Mouse (Mus musculus): ENCODE measurements at regions not wholly inside any gene's neighbourhood (a gene's known extent, or its start where the extent isn't known, plus 50 kb on each side); places are given as distances from the start of the nearest gene placed in this dataset.
"Not testable (repeated sequence)": the region's sequence is repeated elsewhere in the genome, so short reads cannot be mapped to it uniquely, and the experiment has no call there.

DNA sequence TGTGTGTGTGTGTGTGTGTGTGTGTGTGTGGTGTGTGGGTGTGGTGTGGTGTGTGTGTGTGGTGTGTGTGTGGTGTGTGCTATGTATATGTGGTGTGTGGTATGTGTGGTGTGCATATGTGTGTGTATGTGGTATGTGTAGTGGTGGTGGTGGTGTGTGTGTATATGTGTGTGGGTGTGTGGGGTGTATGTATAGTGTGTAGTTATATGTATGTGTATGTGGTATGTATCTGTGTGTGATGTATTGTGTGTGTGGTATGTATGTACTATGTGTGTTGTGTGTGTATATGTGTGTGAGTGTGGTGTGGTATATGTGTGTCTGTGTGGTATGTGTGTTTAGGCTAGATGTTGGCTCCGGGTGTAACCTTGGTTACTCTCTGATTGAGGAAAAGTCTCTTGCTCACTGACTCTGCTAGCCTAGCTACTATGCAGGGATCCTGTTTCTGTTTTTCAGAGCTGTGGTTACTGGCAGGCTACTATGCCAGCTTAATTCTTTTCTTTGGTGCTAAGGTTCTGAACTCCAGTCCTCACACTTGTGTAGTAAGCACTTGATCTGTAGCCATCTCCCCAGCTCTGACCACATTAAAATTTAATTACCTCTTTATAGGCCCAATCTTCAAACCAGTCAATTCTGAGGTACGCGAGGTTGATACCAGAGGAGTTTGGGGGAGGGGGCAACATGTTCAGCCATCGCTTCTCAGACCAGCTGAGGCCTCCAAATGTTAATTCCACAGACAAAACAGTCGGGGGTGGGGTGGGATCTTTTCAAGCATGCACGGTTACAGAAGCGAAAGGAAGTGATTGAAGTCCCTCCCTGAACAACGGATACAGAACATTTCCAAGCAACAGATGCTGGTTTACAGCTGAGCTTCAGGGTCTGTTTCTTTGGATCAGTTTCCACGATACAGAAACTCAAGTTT, 126.4 kb upstream of the Camk1g start:
- no peak overlapping the region for H3K27ac ChIP-seq
- no peak overlapping the region for H3K4me3 ChIP-seq
- H3K9me3 ChIP-seq = no peaks in the 10 kb centered on the region
- H3K36me3 ChIP-seq = no peaks in the 10 kb centered on the region
- 48% methylated on average over 9 of the region's 9 CpGs for WGBS
- peaks cover 17% of the 10 kb centered on the region for H3K4me1 ChIP-seq (replicated peaks)
- no peaks in the 10 kb centered on the region for H3K27me3 ChIP-seq (ENCODE audit: insufficient read depth, poor library complexity, severe bottlenecking)
- DNase-seq (ENCODE audit: low spot score) = peak; percentile 16

DNA sequence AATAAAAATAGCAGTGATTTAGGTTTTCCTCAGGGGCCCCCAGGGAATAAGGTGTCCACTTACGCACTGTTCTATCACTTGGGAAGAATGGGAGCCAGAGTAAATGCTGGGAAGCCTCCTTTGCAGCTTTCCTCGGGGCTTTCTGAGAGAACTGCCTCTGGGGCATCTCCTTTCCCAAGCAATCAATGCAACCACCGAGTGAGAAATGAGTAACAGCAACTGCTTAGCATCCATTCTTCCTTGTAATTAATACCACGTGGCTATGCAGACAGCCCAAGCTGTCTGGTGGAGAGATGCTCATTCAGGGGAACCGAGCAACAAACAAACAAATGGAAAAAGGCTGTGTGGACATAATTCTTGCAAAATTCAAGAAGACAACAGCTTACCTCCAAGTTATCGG, 117.9 kb upstream of the Camk1g start:
- H3K27me3 ChIP-seq (ENCODE audit: insufficient read depth, poor library complexity, severe bottlenecking) = no peaks in the 10 kb centered on the region
- WGBS = 58% methylated on average over 6 of the region's 6 CpGs
- H3K9me3 ChIP-seq = no peaks in the 10 kb centered on the region
- H3K4me3 ChIP-seq = no peak overlapping the region
- peaks cover 14% of the 10 kb centered on the region for H3K4me1 ChIP-seq (replicated peaks)
- DNase-seq (ENCODE audit: low spot score) = no peak
- no peak overlapping the region for H3K27ac ChIP-seq
- H3K36me3 ChIP-seq = no peaks in the 10 kb centered on the region

- not testable (repeated sequence) for H3K4me3 ChIP-seq; H3K27ac ChIP-seq; H3K27me3 ChIP-seq (ENCODE audit: insufficient read depth, poor library complexity, severe bottlenecking); H3K36me3 ChIP-seq; H3K9me3 ChIP-seq; DNase-seq (ENCODE audit: low spot score)
- 0% methylated on average over 2 of the region's 2 CpGs for WGBS
- H3K4me1 ChIP-seq (replicated peaks) = peaks cover 14% of the 10 kb centered on the region
Observed at GRCm38 (mm10) chr1:193486668-193487067, 116.6 kb upstream of the Camk1g start.

GRCm38 (mm10) chr1:193484977-193485376, 114.9 kb upstream of the Camk1g start:
- H3K9me3 ChIP-seq = no peaks in the 10 kb centered on the region
- peaks cover 14% of the 10 kb centered on the region for H3K4me1 ChIP-seq (replicated peaks)
- no peaks in the 10 kb centered on the region for H3K36me3 ChIP-seq
- no peaks in the 10 kb centered on the region for H3K27me3 ChIP-seq (ENCODE audit: insufficient read depth, poor library complexity, severe bottlenecking)
- no peak for DNase-seq (ENCODE audit: low spot score)
- no peak overlapping the region for H3K27ac ChIP-seq
- no peak overlapping the region for H3K4me3 ChIP-seq
- WGBS = 88% methylated on average over 11 of the region's 11 CpGs

GRCm38 (mm10) chr1:193477298-193477697, 107.2 kb upstream of the Camk1g start:
- Histone ChIP-seq H3K9me3 (no peaks in the 10 kb centered on the region), H3K4me3 (no peak overlapping the region), H3K27ac (no peak overlapping the region), H3K36me3 (no peaks in the 10 kb centered on the region), H3K27me3 (ENCODE audit: insufficient read depth, poor library complexity, severe bottlenecking) (no peaks in the 10 kb centered on the region), H3K4me1 (replicated peaks) (0 out of 2 replicates have a peak, but pooled peaks cover 5% of the 10 kb centered on the region)
- WGBS = 38% methylated on average over 1 of the region's 1 CpGs
- DNase-seq (ENCODE audit: low spot score) = no peak

DNA sequence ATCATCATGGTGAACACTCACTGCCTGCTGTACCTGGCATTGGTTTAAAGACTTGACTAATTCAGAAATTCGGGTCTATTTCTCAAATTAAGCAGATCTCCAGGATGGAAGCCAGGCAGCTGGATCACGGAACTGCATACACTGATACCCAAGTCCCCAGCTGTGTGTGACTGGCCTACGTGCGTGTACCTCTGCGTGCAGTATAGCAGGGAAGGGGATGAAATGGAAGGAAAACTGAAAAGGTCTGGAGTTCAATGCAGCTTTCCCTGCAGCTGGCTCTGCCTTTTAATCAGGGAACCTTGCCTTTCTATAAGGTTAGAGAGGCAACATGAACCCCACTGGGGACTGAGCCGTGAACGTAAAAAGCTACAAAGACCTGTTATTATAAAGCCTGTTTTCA, 106.7 kb upstream of the Camk1g start:
- Histone ChIP-seq H3K4me3 (no peak overlapping the region), H3K36me3 (no peaks in the 10 kb centered on the region), H3K27me3 (ENCODE audit: insufficient read depth, poor library complexity, severe bottlenecking) (no peaks in the 10 kb centered on the region), H3K4me1 (replicated peaks) (0 out of 2 replicates have a peak, but pooled peaks cover 5% of the 10 kb centered on the region), H3K9me3 (no peaks in the 10 kb centered on the region), H3K27ac (no peak overlapping the region)
- WGBS = 77% methylated on average over 7 of the region's 7 CpGs
- DNase-seq (ENCODE audit: low spot score) = no peak

DNA sequence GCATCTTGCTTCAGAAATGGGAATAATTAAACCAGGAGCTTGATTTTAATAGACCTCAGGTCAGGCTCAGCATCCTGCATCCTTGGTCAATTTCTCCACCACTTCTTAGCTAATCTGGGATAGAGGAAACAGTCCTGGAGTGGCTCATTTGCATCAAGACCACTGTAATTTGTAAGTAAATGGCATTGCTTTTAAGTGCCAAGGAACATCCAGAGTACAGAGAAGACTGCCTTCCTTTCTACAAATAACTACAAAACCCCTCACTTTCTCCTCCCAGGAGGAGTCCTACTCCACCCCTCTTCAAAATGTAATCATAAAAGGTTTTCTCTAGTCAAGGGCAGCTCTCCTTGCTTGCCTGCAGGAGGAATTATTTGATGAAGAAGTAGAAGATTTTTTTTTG, 96.2 kb upstream of the Camk1g start:
- 0 out of 2 replicates have a peak, but pooled peaks cover 4% of the 10 kb centered on the region for H3K9me3 ChIP-seq
- no peak overlapping the region for H3K4me3 ChIP-seq
- H3K27ac ChIP-seq = no peak overlapping the region
- H3K36me3 ChIP-seq = no peaks in the 10 kb centered on the region
- no peak for DNase-seq (ENCODE audit: low spot score)
- H3K27me3 ChIP-seq (ENCODE audit: insufficient read depth, poor library complexity, severe bottlenecking) = no peaks in the 10 kb centered on the region
- H3K4me1 ChIP-seq (replicated peaks) = no peaks in the 10 kb centered on the region

GRCm38 (mm10) chr1:193459735-193460134, 89.6 kb upstream of the Camk1g start:
- Histone ChIP-seq H3K4me3 (no peak overlapping the region), H3K27ac (no peak overlapping the region), H3K4me1 (replicated peaks) (peaks cover 3% of the 10 kb centered on the region; the same call in 1 of the 2 replicates), H3K9me3 (no peaks in the 10 kb centered on the region), H3K36me3 (no peaks in the 10 kb centered on the region), H3K27me3 (ENCODE audit: insufficient read depth, poor library complexity, severe bottlenecking) (no peaks in the 10 kb centered on the region)
- no peak for DNase-seq (ENCODE audit: low spot score)
- WGBS = 88% methylated on average over 5 of the region's 5 CpGs

- DNase-seq (ENCODE audit: low spot score) = no peak
- 87% methylated on average over 2 of the region's 2 CpGs for WGBS
- Histone ChIP-seq H3K27ac (no peak overlapping the region), H3K4me1 (replicated peaks) (peaks cover 3% of the 10 kb centered on the region; the same call in 1 of the 2 replicates), H3K36me3 (no peaks in the 10 kb centered on the region), H3K9me3 (no peaks in the 10 kb centered on the region), H3K4me3 (no peak overlapping the region), H3K27me3 (ENCODE audit: insufficient read depth, poor library complexity, severe bottlenecking) (no peaks in the 10 kb centered on the region)
Observed at GRCm38 (mm10) chr1:193457908-193458307, 87.8 kb upstream of the Camk1g start.

DNA sequence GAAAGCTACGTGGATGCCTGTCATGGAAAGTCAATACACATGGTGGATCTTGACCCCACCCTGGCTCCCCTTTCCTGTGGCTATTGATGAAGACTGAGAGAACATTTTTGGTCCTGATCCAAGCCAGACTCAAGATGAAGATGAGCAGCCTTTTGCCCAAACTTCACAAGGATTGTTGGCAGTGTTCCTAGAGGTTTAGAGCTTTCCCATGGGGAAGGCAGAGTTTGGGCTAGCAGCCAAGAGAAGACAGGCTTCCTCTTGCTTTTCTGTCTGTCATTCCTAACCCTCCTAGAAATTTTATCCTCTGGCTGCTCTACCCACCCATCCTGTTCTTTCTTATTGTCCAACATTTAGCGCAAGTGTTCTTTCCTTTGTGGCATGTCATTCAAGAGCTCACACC, 83.6 kb upstream of the Camk1g start:
- peaks cover 21% of the 10 kb centered on the region for H3K4me1 ChIP-seq (replicated peaks)
- 85% methylated on average over 2 of the region's 2 CpGs for WGBS
- H3K36me3 ChIP-seq = no peaks in the 10 kb centered on the region
- H3K27ac ChIP-seq = no peak overlapping the region
- no peaks in the 10 kb centered on the region for H3K27me3 ChIP-seq (ENCODE audit: insufficient read depth, poor library complexity, severe bottlenecking)
- no peak for DNase-seq (ENCODE audit: low spot score)
- H3K4me3 ChIP-seq = no peak overlapping the region
- no peaks in the 10 kb centered on the region for H3K9me3 ChIP-seq

GRCm38 (mm10) chr1:193451471-193452135, 81.5 kb upstream of the Camk1g start:
- Histone ChIP-seq H3K36me3 (no peaks in the 10 kb centered on the region), H3K9me3 (no peaks in the 10 kb centered on the region), H3K27me3 (ENCODE audit: insufficient read depth, poor library complexity, severe bottlenecking) (no peaks in the 10 kb centered on the region), H3K4me1 (replicated peaks) (peaks cover 21% of the 10 kb centered on the region), H3K4me3 (no peak overlapping the region), H3K27ac (no peak overlapping the region)
- WGBS = 65% methylated on average over 4 of the region's 4 CpGs
- DNase-seq (ENCODE audit: low spot score) = no peak

GRCm38 (mm10) chr1:193450814-193451213, 80.7 kb upstream of the Camk1g start:
- DNase-seq (ENCODE audit: low spot score) = no peak
- 49% methylated on average over 3 of the region's 3 CpGs for WGBS
- peak overlapping the region; percentile 35; the same call in 1 of the 2 replicates for H3K27ac ChIP-seq

GRCm38 (mm10) chr1:193450201-193450600, 80.1 kb upstream of the Camk1g start:
- 61% methylated on average over 6 of the region's 6 CpGs for WGBS
- H3K4me3 ChIP-seq = no peak overlapping the region
- no peaks in the 10 kb centered on the region for H3K9me3 ChIP-seq
- no peaks in the 10 kb centered on the region for H3K27me3 ChIP-seq (ENCODE audit: insufficient read depth, poor library complexity, severe bottlenecking)
- H3K27ac ChIP-seq = peak overlapping the region; percentile 87
- H3K4me1 ChIP-seq (replicated peaks) = peaks cover 21% of the 10 kb centered on the region
- no peaks in the 10 kb centered on the region for H3K36me3 ChIP-seq
- no peak for DNase-seq (ENCODE audit: low spot score)

More at GRCm38 (mm10) chr1:193450814-193451213, 80.7 kb upstream of the Camk1g start:
- Histone ChIP-seq H3K9me3 (no peaks in the 10 kb centered on the region), H3K4me1 (replicated peaks) (peaks cover 21% of the 10 kb centered on the region), H3K4me3 (no peak overlapping the region), H3K36me3 (no peaks in the 10 kb centered on the region), H3K27me3 (ENCODE audit: insufficient read depth, poor library complexity, severe bottlenecking) (no peaks in the 10 kb centered on the region)
